Mouse (Mus musculus): ENCODE results near the gene Strip2. TPM values are rescaled to one million over a fixed set of nuclear protein-coding genes. Genes with fewer than 3 reads are reported as not detected.
A peak's percentile ranks its signal among the peaks of the same experiment; 100 is the strongest.

The Strip2 gene
- 10 to 100 TPM; 22.3 to 27.2 TPM for total RNA-seq (2021)
- long read RNA-seq, experiment 1, partial matches to known transcripts, result 2 of 5 reads
- long read RNA-seq, experiment 1, other reads (novel, unspliced or antisense), result 3 of 5 reads
- long read RNA-seq, experiment 2, full-length matches to known transcripts, result 2 of 6 reads
- long read RNA-seq, experiment 2, partial matches to known transcripts, result 2 of 6 reads
- long read RNA-seq, experiment 2, other reads (novel, unspliced or antisense), result 2 of 6 reads

DNA sequence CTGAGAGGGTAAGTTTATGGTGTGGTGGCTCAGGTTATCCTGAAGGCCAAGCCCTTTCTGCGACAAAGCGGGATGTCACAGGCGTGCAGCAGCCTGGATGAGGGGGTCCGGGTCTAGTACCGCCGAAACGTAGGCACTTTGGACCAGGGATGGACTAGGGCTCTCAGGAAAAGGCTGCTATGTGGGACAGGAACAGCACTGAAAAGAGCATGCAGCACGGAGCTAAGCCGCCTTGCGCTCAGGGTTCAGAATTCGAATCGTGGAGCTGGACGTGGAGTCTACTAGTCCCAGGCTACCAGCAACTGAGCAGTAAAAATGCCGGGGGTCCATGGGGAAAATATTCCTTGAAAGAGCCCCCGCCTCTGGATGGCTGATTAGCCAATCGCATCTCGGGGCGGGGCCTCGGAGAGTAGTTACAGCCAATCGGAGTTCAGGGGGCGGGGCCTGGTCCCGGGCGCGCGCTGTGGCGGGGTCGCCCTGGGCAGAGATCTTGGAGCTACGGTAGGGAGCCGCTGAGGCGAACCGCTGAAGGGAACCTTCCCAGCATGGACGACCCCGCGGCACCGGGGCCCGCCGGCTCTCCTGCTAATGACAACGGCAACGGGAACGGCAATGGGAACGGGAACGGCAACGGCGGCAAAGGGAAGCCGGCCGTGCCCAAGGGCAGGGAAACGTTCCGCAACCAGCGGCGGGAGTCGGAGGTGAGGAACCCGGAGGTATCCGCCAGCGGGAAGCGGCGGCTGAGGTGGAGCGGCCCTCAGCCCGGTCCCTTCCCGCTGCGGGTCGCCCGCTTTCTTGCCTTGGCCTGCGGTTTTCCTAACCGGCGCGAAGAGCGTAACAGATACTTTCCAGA lies at the start of gene Strip2:
Gene Strip2, plus strand, starts transcription at position 483 of the 853 bp plus-strand sequence.
- DNase-seq (ENCODE audit: low spot score in 2 of 2), result peak; percentile 90 to 93

DNA sequence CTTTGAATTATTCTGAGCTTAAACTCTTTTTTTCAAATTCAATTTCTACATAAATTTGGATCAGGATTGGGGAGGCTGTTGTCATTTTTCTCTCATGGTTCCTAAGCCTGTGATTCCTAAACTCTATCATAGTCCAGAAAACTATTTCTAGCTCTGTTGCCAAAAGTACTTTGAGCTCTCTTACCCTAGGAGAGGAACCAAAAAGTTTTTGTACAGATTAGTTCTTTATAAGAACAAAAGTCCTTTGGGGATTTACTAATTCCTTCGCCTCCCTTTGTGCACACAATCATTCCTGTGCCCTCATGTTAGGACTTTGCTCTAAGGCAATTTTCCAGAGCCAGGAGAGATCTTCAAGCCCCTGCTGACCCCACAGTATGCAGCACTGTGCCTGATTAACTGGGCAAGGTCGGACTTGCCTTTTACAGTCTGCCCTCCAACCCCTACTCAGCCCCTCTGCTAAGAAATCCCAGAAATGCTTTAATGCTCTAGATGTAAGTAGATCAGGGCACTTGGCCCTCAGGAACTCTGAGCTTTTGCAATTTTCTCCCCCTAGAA lies 48.4 kb upstream of the Strip2 start:
- no peak for DNase-seq (ENCODE audit: low spot score in 2 of 2)

DNA sequence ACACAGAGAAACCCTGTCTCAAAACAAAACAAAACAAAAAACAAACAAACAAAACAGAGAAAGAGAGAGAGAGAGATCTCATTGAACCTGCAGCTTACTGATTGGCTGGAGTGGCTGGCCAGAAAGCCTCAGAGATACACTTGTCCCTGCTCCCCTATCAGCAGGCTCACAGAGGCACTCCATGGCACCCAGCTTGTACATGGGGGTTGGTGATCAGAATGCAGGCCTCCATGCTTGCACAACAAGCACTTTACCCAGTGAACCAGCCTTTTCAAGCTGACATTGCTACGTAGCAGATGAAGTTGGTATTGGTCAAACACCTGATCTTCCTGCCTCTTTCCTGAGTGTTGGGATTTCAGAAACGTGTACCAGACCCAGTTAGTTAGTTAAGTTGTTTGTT lies 43.2 kb upstream of the Strip2 start:
- no peak for DNase-seq (ENCODE audit: low spot score in 2 of 2)

DNA sequence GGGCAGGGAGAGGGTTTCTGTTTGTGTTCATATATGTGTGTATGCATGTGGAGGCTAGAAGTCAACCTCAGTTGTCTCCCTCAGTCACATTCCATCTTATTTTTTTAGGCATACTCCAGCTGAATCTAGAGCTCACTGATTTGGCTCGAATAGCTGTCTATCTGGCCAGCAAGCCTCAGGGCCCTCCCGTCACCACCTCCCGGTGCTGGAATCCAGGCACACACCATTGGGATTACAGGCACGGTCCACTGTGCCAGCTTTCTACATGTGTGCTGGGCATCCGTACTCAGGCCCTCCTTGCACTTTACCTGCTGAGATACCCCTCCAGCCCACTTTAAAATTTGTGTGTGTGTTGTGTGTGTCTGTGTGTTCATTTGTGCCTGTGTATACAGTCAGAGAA lies 41.2 kb upstream of the Strip2 start:
- DNase-seq (ENCODE audit: low spot score in 2 of 2), result no peak

DNA sequence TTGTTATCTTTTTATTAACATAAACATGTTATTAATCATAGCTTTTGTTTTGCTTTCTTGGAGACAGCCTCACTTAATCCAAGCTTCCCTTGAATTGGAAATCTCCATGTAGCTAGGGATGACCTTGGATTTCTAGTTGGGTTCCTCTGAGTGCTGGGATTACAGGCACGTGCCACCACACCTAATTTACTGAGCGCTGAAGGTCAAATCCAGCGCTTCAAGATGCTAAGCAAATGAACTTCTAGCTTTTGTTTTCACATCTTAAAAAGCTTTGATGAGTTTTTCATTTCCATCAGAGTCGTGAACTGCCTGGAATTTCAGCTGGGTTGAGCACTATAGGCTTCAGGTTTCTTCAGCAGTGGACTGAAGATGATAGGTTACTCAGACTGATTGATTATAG lies 40.0 kb upstream of the Strip2 start:
- DNase-seq (ENCODE audit: low spot score in 2 of 2), result no peak

DNA sequence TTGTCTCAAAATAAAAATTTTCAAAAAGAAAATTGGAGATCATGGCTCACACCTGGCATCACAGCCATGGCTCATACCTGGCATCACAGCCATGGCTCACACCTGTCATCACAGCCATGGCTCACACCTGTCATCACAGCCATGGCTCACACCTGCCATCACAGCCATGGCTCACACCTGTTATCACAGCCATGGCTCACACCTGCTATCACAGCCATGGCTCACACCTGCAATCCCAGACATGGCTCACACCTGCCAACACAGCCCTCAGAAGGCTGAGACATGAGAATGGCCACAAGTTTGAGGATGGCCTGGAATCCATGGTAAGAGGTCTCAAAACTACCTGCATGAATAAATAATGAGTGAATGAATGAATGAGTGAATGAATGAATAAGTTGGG lies 37.2 kb upstream of the Strip2 start:
- no peak for DNase-seq (ENCODE audit: low spot score in 2 of 2)

DNA sequence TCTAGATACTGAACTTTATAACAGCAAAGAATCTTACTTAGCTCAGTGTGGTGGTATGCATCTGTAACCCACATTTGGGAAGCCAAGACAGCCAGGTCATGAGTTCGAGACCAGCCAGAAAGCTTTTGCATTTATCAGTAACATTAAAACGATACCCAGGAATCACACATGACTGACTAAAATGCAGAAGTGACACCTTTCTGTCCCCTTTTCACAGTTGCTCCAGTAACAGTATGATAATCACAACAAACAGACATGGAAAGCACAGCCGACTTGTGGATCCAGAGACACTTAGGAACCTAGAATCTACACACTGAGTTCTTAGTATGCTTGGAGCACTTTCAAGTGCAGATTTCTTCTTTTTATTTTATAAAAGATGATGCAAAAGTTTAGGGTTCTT lies 36.0 kb upstream of the Strip2 start:
- DNase-seq (ENCODE audit: low spot score in 2 of 2), result no peak

DNA sequence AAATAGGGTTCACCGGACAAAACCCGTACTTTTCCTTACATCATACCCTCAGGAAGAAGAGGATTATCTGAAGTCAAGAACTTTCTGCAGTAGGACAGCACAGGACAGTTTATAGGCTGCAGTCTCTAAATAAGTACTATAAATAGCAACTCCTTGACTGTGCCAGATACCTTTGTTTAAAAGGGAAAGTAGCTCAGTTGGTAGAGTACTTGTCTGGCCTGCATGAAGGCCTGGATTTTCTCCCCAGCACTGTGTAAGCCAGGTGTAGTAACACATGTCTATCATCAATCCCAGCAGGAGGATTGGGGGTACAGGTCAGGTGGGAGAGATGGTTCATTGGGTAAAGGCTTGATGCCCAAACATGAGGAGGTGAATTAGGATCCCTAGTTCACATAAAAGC lies 34.9 kb upstream of the Strip2 start:
- DNase-seq (ENCODE audit: low spot score in 2 of 2), result no peak

DNA sequence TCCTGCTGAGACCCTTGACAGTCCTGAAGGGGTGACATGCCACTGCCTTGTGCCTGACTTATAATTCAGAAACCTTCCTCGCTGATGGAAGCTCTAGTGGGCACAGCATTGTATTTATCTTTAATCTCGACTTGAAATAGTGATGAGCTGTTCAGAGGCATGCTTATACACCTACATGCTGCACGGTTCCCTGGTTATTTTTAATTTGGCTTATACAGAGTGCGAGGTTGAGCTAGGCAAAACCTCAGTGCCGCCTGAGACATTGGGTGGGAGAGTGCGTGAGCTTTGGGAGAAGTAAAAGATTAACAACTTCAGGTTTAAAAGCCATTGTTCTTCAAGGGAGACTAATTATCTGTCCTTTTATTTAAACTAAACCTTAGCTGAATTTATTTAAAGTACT lies 33.9 kb upstream of the Strip2 start:
- DNase-seq (ENCODE audit: low spot score in 2 of 2), result no peak

DNA sequence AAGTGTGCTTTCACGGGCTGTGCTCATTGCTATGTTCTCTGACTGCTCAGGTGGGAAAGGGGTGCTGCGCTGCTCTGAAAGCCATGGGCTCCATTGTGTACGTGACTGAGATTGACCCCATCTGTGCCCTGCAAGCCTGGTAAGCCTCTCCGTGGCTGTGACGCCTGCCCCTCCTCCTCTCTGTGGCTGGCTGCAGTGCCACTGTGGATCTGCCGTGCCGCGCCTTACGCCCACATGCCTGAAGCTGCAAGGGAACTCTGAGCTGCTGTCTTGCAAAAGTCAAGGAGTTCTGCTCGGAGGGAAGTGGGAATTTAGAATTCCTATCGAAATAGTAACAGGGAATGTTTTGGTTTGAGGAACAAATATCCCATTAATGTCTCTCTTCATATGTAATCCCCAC lies 25.7 kb upstream of the Strip2 start:
- no peak for DNase-seq (ENCODE audit: low spot score in 2 of 2)

DNA sequence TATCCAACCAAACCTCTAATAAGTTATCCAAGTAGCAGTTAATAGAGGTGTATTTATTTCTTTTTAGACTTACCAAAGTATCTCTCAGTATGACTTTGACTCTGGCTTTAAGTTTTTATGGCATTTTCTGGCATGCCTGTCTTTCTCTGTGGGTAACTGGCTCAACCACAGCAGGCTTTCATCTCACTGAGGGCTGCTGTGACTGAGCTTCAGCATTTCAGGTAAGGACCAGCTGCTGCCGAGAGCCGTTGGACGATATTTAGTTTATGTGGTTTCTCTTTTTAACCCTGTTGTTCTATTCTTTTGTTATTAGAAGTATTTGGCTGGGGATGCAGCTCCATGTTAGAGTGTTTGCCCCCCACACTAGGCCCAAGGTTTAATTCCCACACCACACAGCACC lies 19.8 kb upstream of the Strip2 start:
- no peak for DNase-seq (ENCODE audit: low spot score in 2 of 2)

DNA sequence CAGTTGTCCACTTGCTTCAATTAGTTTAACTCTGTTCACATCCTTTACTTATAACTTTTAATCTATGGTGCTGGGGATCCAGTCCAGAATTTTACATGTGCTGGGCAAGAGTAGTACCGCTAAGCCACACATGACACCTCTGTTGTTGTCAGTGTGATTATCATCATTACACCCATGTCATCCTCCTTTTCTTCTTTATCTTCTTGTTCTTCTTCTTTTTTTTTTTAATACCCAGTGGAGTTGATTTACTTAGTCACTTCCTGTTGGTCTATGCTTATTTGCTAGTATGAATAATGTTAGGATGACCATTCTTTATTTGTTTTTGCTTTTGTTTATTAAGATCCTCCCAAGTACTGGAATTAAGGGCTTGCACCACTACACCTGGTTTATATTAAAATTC lies 15.4 kb upstream of the Strip2 start:
- DNase-seq (ENCODE audit: low spot score in 2 of 2), result no peak

DNA sequence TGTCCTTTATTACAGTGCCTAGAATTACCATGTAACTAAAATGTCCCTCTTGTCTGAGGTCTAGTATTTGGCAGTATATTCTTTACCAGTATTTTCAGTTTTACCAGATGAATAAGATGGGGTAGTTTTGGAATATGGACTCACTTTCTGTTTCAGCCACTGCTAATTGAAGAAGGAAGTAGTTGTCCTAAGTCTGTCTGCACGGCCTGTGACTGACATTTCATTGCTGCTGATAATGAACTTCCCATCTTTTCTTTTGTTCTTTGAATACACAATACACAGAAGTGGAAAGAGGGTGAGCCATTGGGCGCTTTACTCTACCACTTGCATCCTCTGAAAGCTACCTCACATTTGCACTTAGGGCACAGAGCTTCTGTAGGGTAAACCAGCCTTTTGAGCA lies 14.6 kb upstream of the Strip2 start:
- DNase-seq (ENCODE audit: low spot score in 2 of 2), result no peak

DNA sequence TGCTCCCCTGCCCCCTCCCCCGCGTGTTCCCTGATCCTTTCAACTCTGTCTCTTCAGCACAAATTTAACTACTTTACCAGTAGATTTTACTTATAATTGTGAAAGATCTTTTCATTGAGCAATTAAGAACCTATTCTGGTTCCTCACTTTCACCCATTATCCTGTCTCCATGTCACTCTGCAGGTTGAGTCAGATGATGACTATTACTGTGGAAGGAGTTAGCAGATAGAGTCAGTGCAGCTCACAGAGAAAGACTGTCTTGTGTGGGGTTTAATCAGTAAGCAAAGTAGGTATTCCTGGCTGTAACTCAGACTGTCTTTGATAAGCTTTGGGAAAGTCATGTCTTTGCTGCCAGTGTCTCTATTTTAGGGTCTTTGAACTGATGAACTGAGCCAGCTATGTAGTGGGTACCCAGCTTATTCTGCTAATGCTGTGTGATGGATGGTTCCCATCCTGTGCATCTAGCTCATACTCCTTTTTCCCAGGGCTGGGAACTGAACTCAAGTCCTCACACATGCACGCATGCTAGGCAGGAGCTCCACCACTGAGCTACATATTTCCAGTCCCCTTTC lies 13.4 kb upstream of the Strip2 start:
- DNase-seq (ENCODE audit: low spot score in 2 of 2), result no peak

DNA sequence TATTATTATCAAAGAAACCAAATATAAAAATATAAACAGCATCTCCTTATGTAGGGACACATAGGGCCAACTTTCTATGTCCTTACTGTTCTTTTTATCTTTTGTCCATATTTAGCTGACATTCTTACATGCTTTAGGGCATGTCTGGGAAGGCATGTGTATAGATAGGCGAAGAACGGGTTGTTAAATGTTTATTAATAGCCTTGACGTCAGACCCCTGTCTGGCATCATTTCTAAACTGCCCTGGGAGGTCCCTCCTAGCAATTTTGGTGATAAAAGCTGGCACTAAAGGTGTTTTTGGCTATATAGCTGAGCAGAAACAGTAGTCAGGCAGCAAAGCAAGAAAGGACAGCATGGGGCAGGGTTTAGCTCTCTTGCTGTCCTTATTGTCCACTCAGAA lies 12.5 kb upstream of the Strip2 start:
- no peak for DNase-seq (ENCODE audit: low spot score in 2 of 2)

DNA sequence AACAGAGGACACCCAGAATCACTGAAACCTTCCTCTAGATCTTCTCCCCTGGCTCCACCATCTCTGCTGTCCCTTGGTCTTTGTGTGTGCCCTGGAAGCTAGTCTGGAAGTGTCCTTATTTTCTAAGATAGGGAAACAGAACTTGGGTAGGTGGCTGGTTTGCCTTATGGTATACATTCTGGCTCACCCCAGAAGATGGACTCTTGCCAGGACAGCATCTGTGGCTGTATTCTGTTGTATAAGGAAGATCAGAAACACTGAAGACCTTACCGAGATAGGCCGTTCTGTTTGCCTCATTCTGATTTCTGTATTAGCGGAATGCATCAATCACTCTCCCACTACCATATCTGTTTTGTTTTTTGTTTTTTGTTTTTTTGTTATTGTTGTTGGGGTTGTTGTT lies 6.2 kb upstream of the Strip2 start:
- DNase-seq (ENCODE audit: low spot score in 2 of 2), result no peak

DNA sequence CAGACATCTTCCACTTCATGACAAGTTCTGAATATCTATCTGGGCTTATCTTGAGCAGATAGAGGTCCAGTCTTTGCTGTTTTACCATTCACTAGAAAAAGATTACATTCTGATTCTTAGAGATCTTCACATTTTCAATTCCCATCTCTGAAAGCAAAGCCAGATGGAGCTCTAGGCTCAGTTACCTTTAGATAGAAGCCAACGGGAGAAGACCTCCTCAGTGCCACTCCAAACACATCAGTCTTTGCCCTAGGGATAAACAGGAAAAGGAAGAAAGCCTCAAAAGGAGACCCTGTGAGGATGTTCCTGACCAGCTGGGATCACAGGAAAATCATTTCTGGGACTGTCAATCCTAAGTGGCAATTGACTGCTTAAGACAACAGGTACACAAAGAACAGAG lies 3.1 kb upstream of the Strip2 start:
- no peak for DNase-seq (ENCODE audit: low spot score in 2 of 2)

DNA sequence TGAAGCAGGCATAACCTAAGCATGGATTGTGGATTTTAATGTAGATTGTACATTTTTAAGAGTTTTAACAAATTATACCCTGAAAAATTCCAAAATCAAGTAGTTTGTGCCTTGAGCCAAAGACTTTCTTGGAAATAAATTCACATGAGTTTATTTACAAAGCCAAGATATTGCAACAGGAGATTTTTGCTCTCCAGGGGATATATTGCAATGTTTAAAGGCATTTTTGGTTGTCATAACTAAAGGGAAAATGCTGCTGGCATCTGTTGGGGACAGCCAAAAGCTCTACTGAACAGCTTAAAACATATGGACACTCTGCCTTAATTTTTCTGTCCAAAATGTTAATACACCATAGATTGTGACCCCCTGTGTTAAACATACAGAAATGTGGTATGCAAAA lies 2.7 kb upstream of the Strip2 start:
- no peak for DNase-seq (ENCODE audit: low spot score in 2 of 2)

DNA sequence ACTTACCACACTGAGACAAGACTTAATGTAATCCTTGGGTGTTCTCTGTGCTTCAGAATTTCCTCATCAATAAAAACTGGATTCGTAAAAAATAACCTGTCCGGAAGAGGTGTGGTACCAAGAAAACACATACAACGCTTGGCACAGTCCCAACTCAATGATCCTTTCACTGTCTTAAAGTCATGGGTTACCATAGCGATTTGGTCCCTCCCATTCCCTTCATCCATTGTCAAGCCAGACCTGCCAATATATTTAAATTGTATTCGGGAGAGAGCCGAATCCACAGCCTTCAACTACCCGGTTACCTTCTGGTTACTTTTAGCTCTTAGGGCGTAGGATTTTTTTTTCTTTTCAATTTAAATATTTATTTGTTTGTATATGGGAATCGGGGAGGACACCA lies 976 bp upstream of the Strip2 start:
- no peak for DNase-seq (ENCODE audit: low spot score in 2 of 2)

DNA sequence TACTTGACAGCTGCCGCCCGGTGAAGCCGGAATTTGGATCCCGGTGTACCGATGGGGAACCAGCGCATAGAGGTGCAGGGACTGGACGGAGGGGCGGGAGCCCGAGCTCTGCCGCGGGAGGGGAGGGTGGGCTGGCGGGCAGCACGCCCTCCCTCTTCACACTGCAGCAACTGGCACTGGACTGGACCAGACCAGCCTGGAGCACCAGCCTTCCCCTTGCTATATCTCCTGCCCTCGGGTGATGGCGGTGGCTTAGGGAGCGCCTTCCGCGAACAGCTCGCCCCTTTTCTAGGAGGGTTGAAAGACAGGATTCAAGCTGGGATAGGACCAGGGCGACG lies 540 bp downstream of the Strip2 start:
- no peak for DNase-seq (ENCODE audit: low spot score in 2 of 2)

DNA sequence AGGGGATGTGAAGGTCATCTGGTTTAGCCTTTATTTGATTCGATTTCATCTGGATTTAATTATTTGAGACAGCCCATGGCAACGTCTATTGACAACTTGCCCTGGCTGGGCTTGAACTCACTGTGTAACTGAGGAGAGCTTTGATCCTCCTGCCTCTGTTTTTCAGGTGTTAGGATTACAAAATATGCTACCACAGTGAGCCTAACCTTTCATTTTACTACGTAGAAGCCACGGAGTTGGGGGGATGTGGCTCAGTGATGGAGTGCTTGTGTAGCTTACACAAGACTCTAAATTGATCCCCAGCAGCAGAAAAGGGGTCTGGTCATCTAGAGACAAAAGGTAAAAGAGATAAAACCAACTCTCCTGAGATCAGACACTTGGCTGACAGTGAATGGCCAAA lies 1.1 kb downstream of the Strip2 start:
- no peak for DNase-seq (ENCODE audit: low spot score in 2 of 2)

DNA sequence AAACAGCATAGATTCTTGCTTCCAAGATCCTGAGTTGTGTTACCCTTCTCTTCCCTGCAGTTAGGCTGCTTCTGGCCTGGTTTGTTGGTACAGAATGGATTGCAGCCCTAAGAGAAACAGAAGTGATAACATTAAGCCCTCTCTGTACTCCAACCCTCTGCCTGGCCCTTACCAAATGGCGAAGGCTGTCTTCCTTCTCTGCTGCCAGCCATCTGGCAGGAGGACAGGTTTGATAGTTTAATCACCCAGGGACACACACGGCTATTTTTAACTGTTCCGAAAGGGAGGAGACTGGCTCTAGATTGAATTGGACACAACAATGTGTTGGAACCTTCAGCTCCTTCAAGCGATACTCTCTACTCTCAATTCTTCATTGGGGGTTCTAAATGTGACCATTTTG lies 6.7 kb downstream of the Strip2 start:
- no peak for DNase-seq (ENCODE audit: low spot score in 2 of 2)
